Mouse (Mus musculus): ENCODE results near the gene Gtf2ird2. TPM values are rescaled to one million over a fixed set of nuclear protein-coding genes. Genes with fewer than 3 reads are reported as not detected.

Gtf2ird2 gene
- total and polyA plus RNA-seq, 3 experiments, result 3.6 to 4.6 TPM; not detected in 1

- DNase-seq (ENCODE audit: low read depth, low spot score), result no peak
- no peak overlapping the region for H3K27ac ChIP-seq (ENCODE audit: control insufficient read depth, low read depth, low read length)
- no peaks in the 10 kb centered on the region for H3K9me3 ChIP-seq (replicated peaks; ENCODE audit: insufficient read depth, low read length)
- H3K36me3 ChIP-seq (ENCODE audit: control insufficient read depth in 1 of 2, insufficient read depth in 2 of 2, low read length in 2 of 2), result peaks cover 0 to 21% of the 10 kb centered on the region in 2 experiments; a peak in 2 of 4 replicates
- TF ChIP-seq TAL1 (IDR thresholded peaks at IDR 0.05; ENCODE audit: low read length) (no peak), CTCF (IDR thresholded peaks at IDR 0.05 in 2 of 3, conservative IDR thresholded peaks at IDR 0.05 in 1 of 3; ENCODE audit: control insufficient read depth in 1 of 3, insufficient read depth in 1 of 3, low read depth in 2 of 3, low read length in 3 of 3, poor library complexity in 1 of 3, severe bottlenecking in 1 of 3) (no peak), HCFC1 (IDR thresholded peaks at IDR 0.05; ENCODE audit: low read depth, low read length) (no peak), MAX (IDR thresholded peaks at IDR 0.05; ENCODE audit: low read length) (no peak), NRF1 (IDR thresholded peaks at IDR 0.05; ENCODE audit: insufficient read depth, low read depth, low read length, poor library complexity, severe bottlenecking) (no peak), GATA1 (IDR thresholded peaks at IDR 0.05; ENCODE audit: low read depth, low read length) (no peak), MYB (IDR thresholded peaks at IDR 0.05; ENCODE audit: low read depth, low read length) (no peak), ZC3H11A (IDR thresholded peaks at IDR 0.05; ENCODE audit: low read depth, low read length) (no peak), MAFK (IDR thresholded peaks at IDR 0.05; ENCODE audit: borderline replicate concordance, low read depth, low read length) (no peak), GABPA (IDR thresholded peaks at IDR 0.05; ENCODE audit: low read depth, low read length) (no peak), MEF2A (IDR thresholded peaks at IDR 0.05; ENCODE audit: extremely low read depth, insufficient replicate concordance, low read depth, low read length, poor library complexity, severe bottlenecking) (no peak)
- no peaks in the 10 kb centered on the region for H3K4me1 ChIP-seq (ENCODE audit: control insufficient read depth in 1 of 2, insufficient read depth in 2 of 2, low read length in 2 of 2)
- H3K4me3 ChIP-seq (ENCODE audit: control insufficient read depth in 1 of 2, insufficient read depth in 1 of 2, low read depth in 2 of 2, low read length in 2 of 2), result no peak overlapping the region
- H3K79me2 ChIP-seq (ENCODE audit: control insufficient read depth, insufficient read depth, low read length, poor library complexity), result no peaks in the 10 kb centered on the region
- H3K9ac ChIP-seq (ENCODE audit: control insufficient read depth, low read depth, low read length, poor library complexity, severe bottlenecking), result no peak overlapping the region
- no peaks in the 10 kb centered on the region for H3K27me3 ChIP-seq (ENCODE audit: control insufficient read depth in 1 of 2, insufficient read depth in 2 of 2, low read length in 2 of 2)
These were observed 61.1 kb downstream of the Gtf2ird2 start for GRCm38 (mm10) chr5:134244890-134245289.

DNA sequence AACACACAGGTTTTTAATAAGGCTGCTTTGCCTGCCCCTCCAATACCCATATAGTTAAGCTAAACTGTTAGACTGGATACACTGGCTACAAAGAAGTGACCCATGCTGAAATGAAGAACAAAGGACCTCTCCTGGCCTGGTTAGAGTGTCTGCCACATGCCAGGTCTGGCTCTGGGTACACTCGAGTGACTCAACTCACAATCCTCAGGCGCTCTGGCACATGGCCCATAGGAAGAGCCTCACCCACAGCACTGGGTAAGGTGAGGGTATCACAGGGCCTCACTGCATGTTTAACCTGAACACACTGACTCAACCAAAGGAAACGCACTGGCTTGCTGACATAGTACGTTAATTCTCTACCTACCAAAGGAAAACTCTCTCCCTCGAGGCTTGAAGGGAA is 62.3 kb downstream of the Gtf2ird2 start:
- Histone ChIP-seq H3K4me3 (ENCODE audit: control insufficient read depth in 1 of 2, insufficient read depth in 1 of 2, low read depth in 2 of 2, low read length in 2 of 2) (no peak overlapping the region), H3K9ac (ENCODE audit: control insufficient read depth, low read depth, low read length, poor library complexity, severe bottlenecking) (no peak overlapping the region), H3K4me1 (ENCODE audit: control insufficient read depth in 1 of 2, insufficient read depth in 2 of 2, low read length in 2 of 2) (no peaks in the 10 kb centered on the region), H3K79me2 (ENCODE audit: control insufficient read depth, insufficient read depth, low read length, poor library complexity) (no peaks in the 10 kb centered on the region), H3K27ac (ENCODE audit: control insufficient read depth, low read depth, low read length) (no peak overlapping the region), H3K36me3 (ENCODE audit: control insufficient read depth in 1 of 2, insufficient read depth in 2 of 2, low read length in 2 of 2) (peaks cover 0 to 20% of the 10 kb centered on the region in 2 experiments; a peak in 2 of 4 replicates), H3K9me3 (replicated peaks; ENCODE audit: insufficient read depth, low read length) (no peaks in the 10 kb centered on the region), H3K27me3 (ENCODE audit: control insufficient read depth in 1 of 2, insufficient read depth in 2 of 2, low read length in 2 of 2) (no peaks in the 10 kb centered on the region)
- no peak for DNase-seq (ENCODE audit: low read depth, low spot score)
- no peak for TF ChIP-seq RCOR1 (IDR thresholded peaks at IDR 0.05; ENCODE audit: low read depth, low read length)
- TF ChIP-seq CTCF (IDR thresholded peaks at IDR 0.05 in 2 of 3, conservative IDR thresholded peaks at IDR 0.05 in 1 of 3; ENCODE audit: control insufficient read depth in 1 of 3, insufficient read depth in 1 of 3, low read depth in 2 of 3, low read length in 3 of 3, poor library complexity in 1 of 3, severe bottlenecking in 1 of 3), result no peak
- TF ChIP-seq GATA1 (IDR thresholded peaks at IDR 0.05; ENCODE audit: low read depth, low read length), result no peak
- TF ChIP-seq MAZ (IDR thresholded peaks at IDR 0.05; ENCODE audit: low read depth, low read length), result no peak
- TF ChIP-seq MAX (IDR thresholded peaks at IDR 0.05; ENCODE audit: low read length), result no peak
- TF ChIP-seq MYB (IDR thresholded peaks at IDR 0.05; ENCODE audit: low read depth, low read length), result no peak
- no peak for TF ChIP-seq NELFE (IDR thresholded peaks at IDR 0.05; ENCODE audit: low read depth, low read length)
- TF ChIP-seq TBP (IDR thresholded peaks at IDR 0.05; ENCODE audit: low read depth, low read length), result no peak
- TF ChIP-seq MAFK (IDR thresholded peaks at IDR 0.05; ENCODE audit: borderline replicate concordance, low read depth, low read length), result no peak
- no peak for TF ChIP-seq USF1 (IDR thresholded peaks at IDR 0.05; ENCODE audit: low read depth, low read length)
- no peak for TF ChIP-seq HCFC1 (IDR thresholded peaks at IDR 0.05; ENCODE audit: low read depth, low read length)
- no peak for TF ChIP-seq RAD21 (IDR thresholded peaks at IDR 0.05; ENCODE audit: low read depth, low read length)
- TF ChIP-seq ZC3H11A (IDR thresholded peaks at IDR 0.05; ENCODE audit: low read depth, low read length), result no peak
- no peak for TF ChIP-seq MXI1 (IDR thresholded peaks at IDR 0.05; ENCODE audit: low read depth, low read length)
- no peak for TF ChIP-seq CHD1 (IDR thresholded peaks at IDR 0.05; ENCODE audit: low read depth, low read length)

All from MEL (cell line).